Mouse (Mus musculus): ENCODE measurements around the gene Gm9837.
"Not testable (repeated sequence)": the region's sequence is repeated elsewhere in the genome, so short reads cannot be mapped to it uniquely, and the experiment has no call there.

Gm9837 gene

DNA sequence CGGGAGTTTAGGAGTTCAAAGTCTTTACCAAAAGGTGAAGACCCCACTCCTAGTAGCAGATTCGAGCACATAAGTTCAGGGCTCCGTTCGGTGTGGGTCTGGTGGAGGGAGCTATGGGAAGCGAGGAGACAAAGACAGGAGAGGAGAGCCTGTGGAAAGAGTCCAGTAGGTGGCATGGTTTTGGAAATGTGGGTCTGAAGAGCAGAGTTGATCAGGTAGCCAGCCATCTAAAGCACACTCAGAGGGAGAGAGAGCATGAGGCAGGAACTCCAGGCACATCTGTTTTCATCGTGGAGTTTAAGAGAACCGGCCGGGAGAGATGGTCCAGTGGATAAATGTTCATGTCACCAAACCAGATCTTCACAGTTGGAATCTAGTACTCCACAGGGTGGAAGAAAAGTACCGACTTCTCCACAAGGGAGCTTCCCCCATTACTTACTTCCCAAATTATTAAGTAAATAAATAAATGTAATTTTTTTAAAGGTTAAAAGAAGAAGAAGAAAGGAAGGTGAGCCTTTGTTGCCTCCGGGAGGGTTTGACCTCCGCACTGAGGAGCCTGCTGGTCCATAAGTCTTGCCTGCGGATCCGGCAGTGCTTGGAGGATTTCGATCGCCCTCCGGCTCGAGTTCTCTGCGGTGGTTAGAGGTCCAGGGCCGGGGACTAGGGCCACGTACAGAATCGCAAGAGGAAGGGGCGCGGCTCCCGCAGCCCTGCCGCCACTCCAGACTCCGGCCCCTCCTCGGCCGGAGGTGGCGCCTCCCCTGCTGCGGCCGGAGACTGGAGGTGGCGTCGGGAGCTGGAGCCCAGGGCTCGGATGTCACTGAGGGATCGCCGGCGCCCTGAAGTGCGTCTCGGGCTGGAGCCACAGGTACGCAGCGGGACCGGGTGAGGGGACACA lies 13.6 kb downstream of the Gm9837 start, which contains the start of the genes Gm10447 and Shroom1:
TSS of gene Gm10447 (minus strand) at position 637 of the 898 bp plus-strand sequence.
TSS of gene Shroom1 (plus strand) at position 732 of the 898 bp plus-strand sequence.
- DNase-seq (ENCODE audit: low read depth, low spot score) = no peak

DNA sequence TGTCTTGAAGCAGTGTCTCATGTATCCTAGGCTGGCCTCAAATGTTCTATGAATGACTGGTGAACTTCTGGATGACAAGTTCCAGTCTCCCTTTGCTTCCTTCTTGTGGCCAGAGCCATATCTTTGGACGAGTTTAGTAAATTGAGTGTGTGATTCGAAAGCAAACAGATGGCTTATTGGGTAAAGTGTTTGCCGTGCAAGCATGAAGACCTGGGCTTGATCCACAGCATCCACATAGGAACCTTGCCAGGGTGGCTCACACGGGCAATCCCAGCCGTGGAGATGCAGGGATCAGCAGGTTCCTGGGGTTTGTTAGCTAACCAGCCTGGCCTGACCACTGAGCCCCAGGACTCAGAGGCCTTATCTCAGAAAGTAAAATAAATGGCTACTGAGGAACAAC lies 17.2 kb downstream of the Gm9837 start:
- DNase-seq (ENCODE audit: low read depth, low spot score) = no peak

DNA sequence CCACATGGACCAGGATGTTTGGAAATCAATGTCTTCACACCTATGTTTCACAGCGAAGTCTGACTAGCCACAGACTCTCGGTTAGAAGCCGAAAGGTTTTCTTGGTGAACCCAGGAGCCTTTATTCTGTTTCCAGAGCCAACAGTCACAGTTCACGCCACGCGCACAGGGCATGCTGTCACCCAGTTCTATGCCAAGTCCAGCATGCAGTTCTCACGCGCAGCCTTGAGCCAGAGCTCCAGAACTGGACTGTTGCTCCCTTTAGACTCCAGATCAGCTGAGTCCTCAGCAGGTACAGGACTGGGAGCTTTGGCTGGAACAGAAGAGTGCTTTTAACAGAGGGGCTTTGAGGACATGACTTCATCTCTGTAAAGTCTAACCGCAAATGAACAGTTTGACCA lies 17.9 kb downstream of the Gm9837 start:
- no peak for DNase-seq (ENCODE audit: low read depth, low spot score)

DNA sequence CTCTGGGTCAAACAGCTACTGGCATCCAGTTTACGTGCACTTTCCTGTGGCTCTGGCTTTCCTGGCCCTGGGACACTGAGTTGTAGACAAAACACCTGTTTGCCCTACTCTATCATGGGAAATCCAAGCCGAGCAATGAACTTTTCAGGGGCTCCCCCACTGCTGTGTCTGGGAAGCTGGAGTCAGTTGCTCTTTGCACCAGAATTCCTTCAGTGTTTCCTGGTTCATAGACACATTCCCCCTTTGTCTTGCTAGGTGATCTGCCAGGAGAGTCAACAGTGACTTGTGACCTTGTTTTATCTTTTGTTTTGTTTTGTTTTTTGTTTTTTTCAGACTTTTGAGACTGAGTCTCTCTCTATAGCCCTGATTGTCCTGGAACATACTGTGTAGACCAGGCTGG lies 18.9 kb downstream of the Gm9837 start:
- no peak for DNase-seq (ENCODE audit: low read depth, low spot score)

DNA sequence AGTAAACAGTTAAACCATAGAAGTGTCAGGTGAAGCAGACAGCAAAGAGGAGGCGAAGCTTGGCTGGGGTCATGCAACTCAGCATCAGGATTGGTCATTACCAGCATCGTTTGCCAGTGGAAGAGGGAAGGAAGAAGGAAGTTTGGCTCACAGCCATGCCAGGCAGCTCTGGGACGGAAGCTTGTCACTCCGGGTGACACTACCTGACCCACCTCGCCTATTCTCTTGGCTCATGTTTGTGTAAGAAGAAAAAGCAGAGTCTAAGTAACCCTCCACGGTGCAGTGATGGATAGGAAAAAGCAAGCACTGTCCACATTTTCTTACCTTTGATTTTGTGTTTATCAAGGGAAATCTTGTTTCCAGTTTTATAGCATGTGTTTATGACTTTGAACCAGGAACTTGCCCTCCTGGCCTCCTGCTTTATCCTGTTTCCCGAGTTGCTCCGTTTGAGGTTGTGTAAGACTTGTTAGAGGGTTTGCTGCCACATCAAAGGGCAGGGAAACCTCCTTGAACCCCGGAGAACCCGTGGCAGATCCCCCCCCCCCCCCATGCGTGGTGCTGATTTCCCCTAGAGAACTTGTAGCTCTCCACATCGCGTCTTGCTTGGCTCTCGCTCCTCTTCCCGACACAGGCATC lies 20.1 kb downstream of the Gm9837 start:
- no peak for DNase-seq (ENCODE audit: low read depth, low spot score)

DNA sequence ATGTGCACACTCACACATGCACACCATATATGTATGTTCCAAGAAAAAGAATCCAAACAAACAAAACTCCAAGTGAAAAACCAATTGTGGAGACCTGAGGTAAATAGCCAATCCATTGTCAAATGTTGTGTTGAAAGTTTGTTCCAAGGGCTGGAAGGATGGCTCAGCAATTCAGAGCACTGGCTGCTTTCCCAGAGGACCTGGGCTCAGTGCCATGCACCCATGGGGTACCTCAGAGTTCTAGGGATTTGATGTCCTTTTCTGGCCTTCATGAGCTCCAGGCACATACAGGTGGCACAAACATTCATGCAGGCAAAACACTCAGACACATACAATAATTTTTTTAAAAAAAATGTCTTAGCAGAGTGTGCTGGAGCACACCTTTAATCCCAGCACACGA lies 21.8 kb downstream of the Gm9837 start:
- DNase-seq (ENCODE audit: low read depth, low spot score) = no peak

DNA sequence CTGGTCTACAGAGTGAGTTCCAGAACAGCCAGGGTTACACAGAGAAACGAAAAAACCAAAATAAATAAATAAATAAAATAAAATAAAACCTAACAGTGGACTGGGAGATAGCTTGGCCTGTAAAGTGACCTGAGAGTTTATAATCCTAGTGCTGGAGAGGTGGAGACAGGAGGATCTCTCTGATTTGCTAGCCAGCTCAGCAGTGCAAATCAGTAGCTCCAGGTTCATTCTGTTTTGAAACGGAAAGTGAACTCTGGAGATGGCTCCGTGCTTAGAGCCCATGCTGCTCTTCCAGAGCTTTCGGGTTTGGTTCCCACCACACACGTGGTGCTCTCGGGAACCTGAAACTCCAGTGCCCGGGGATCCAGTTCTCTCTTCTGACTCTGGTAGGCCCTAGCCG lies 22.3 kb downstream of the Gm9837 start:
- DNase-seq (ENCODE audit: low read depth, low spot score) = no peak

DNA sequence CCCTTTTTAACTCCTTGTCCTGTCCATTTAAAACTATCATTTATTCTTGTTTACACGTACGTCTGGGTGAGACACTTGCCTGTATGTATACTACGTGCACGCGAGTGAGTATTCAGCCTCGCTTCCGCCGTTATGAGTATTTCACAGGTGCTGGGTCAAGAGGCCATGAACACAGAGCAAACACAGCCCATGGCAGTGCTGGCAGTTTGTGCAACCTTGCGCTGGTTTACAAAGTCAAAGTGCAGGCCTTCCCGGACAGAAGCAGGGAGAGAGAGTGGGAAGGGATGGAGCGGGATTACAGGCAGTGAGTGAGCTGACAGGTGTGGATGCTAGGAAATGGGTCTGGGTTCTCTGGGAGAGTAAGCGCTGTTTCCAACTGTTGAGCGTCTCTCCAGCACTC lies 24.1 kb downstream of the Gm9837 start:
- DNase-seq (ENCODE audit: low read depth, low spot score) = no peak

DNA sequence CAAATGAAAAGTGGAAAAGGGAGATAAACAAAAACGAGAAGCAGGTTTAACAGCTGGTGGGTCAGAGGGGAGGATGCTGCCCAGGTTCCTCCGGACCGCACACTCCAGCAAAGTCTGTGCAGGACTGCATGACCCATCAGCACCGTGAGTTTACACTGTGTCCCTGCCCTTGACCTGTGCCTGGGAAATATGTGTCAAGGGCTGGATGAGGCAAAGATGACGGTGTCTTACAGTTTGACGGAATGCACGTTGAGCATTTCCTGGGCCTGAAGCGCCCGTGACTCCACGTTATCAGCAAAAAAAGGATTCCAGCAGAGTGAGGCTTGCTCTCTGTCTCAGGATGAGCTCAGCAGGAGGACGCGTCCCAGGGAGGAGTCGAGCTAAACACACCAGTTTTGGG lies 24.7 kb downstream of the Gm9837 start:
- DNase-seq (ENCODE audit: low read depth, low spot score) = no peak

DNA sequence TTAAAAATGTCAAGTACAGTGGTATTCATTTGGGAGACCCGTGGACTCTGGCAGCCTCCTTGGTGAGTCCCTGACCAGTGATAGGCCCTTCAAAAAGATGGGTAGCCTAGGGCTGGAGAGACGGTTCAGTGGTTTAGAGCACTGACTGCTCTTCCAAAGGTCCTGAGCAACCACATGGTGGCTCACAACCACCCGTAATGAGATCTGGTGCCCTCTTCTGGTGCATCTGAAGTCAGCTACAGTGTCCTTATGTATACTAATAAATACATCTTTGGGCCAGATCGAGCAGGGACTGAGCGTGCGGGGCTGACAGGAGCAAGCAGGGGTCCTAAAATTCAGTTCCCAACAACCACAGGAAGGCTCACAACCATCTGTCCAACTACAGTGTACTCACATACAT lies 26.4 kb downstream of the Gm9837 start:
- DNase-seq (ENCODE audit: low read depth, low spot score) = no peak

DNA sequence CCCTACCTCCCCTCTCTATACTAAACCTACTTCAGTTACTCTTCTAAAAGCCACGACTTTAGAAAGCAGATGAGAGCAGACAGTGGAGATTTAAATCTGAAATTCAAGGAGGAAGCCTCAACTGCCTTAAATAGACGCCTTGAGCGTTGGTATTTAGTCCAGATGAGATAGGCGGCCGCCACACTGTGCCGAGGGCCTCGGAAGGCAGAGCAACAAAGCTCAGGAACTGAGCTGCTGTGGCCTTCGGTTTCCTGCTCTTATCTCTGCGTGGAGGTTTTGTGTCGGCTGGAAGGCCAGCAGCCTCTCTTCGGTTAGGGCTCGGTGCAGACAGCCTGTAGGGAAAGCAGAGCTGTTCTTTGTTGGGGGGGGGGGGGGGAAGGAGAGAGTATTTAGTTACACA lies 28.4 kb downstream of the Gm9837 start:
- DNase-seq (ENCODE audit: low read depth, low spot score) = no peak

DNA sequence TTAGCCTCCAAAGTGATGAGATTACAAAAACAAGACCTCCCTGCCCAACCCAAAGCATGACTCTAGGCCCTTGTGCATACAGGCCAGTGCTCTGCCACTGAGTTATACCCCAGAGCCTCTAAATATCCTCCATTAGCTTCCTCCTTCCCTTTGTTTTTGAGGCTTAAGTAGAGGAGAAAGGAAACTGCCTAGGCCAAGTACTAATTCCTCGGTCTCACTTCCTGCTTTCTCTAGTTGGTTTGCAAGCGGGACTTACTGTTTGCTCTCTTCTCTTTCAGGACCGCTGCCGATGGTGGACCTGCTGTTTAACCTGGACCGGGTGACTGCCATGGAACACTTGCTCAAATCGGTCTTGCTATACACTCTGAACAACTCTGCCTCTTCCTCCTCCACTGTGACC lies 33.9 kb downstream of the Gm9837 start:
- DNase-seq (ENCODE audit: low read depth, low spot score) = no peak

DNA sequence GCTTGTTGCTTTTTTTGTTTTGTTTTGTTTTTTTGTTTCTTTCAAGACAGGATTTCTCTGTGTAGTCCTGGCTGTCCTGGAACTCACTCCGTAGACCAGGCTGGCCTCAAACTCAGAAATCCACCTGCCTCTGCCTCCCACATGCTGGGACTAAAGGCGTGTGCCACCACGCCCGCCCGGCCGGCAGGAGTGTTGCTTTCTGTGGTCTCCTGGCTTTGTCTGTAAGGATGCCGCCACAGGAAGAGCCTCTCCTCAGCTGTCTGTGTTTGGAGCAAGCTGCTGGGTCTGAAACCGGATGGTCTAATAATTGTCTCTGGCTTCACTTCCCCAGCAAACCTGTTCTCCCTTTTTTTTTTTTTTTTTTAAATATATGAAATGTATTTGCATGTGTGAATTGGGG lies 34.8 kb downstream of the Gm9837 start:
- no peak for DNase-seq (ENCODE audit: low read depth, low spot score)

DNA sequence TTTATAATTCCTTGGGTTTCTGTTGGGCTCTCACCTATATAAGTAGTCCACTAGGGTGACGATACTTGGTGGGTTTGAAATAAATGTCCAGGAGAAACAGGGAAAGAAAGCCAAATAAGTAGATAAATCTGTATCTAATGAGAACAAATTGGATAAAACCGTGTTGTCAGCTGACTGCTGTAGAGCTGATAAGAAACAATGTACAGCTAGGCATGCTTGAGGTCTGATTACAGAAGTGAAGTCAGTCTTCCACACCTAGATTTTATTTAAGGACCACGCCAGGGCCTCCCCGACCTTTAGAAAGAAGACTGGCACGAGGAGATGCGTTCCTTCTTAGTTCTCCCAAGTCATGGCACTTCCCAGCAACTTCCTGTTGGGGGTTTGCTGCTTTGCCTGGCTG lies 37.2 kb downstream of the Gm9837 start:
- DNase-seq (ENCODE audit: low read depth, low spot score) = no peak

DNA sequence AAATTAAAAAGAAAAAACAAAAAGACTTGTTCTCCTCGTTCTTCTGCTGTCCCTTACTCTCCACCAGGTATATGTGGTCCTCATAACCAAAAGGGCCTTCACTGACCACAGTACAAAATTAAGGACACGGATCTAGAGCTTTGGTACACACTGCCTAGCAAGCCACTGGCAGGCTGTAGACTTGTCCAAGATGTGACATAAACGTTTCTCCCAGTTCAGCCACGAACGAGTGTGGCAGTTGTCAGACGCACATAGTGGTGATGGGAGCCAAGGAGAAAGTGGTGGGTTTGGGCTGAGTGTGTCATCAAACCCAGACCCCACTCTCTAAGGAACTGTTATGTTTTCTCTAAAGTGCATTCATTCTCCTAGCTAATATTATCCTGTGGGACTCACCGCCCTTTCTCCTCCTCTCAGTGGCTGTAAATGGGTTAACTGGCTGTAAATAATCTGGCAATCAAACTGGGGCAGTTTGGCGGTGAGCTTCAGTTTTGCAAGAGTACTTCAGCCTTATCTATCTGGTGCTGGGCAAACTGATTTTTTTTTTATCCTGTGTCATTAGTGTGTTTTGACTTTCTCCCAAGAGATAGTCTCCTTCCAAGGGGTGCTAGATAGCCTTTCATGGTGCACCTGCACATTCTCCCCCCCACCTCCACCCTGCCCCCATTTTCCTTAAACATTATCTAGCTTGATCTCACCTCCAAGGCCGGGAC lies 38.8 kb downstream of the Gm9837 start:
- DNase-seq (ENCODE audit: low read depth, low spot score) = peak; percentile 26

DNA sequence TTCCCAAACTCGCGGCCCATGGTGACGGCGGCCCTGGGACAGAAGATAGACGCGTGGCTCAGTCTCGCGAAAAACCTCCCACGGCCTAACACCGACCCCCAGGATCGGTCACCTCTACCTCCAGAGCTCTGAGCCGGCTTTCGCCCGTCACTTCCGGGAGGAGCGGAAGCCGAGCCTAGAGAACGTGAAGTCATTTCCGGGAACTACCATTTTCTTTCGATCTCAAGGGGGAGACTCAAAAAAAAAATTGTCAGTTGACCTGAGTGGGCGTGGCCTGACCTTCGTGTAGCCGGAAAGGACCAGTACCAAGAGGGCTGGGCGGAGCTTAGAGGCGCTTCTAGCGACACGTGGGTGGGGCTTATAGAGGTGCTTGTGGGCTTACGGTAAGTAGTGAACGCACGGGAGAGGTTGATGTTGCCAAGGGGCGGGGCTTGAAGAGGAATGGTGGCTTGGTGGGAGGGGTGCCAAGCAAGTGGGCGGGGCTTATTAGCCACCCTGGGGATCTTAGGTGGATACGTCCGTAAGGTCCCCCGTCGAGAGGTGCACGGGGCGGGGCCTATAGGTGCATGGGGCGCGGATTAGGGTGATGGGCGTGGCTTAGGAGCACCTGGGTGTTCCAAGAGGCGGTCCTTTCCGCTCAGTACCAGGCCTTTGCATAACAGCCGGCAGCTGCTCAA lies 39.5 kb downstream of the Gm9837 start, which contains the start of the genes Uqcrq and Gdf9:
TSS of gene Uqcrq (minus strand) at position 162 of the 677 bp plus-strand sequence.
TSS of gene Gdf9 (plus strand) at position 354 of the 677 bp plus-strand sequence.
- DNase-seq (ENCODE audit: low read depth, low spot score) = peak; percentile 100

DNA sequence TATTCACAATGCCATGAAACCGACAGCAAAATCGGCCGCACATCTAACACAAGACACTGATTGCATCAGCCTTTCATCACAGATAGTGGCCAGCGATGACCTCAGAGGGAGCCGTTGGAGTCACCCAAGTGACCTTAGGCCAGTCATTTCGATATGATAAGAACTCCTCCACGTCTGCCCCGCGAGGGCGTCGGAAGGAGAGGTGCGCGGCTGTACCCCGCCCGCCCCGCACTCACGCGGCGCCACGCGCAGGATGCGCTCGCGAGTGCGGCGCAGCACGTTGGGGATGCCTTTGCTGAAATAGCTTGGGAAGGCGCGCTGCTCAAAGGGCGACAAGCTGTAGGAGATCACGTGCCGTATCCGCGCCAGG lies 40.0 kb downstream of the Gm9837 start:
- DNase-seq (ENCODE audit: low read depth, low spot score) = peak; percentile 59

DNA sequence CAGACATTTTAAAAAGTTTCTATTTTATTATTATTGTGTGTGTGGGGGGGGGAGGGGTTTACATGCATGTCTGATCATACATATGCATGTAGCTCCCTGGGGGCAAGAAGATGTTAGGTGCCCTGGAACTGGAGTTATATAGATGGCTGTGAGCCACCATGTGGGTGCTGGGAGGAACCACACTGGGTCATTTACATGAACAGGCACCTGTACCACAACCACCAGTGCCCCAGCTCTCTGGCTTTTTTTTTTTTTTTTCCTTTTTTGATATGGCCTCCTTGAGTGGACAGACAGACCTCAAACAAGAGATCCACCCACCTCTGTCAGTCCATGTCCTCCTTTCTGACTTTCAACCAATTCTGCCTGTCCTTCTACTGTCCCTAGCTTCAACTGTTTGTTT lies 41.1 kb downstream of the Gm9837 start:
- no peak for DNase-seq (ENCODE audit: low read depth, low spot score)

DNA sequence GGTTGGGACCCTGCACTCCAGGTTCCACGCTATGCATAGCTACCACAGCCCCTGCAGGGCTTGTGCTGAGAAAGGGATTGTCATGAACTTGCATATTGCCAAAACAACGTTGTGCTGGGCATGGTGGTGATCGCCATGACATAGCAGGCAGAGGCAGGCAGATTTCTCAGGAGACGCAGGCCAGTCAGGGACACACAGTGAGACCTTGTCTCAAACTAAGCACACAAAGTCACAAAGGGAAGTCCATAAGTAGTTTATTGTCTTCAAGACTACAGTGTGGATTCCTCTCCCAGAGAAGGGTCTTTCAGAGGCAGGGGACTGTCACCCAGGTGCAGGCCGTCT lies 41.6 kb downstream of the Gm9837 start:
- no peak for DNase-seq (ENCODE audit: low read depth, low spot score)

DNA sequence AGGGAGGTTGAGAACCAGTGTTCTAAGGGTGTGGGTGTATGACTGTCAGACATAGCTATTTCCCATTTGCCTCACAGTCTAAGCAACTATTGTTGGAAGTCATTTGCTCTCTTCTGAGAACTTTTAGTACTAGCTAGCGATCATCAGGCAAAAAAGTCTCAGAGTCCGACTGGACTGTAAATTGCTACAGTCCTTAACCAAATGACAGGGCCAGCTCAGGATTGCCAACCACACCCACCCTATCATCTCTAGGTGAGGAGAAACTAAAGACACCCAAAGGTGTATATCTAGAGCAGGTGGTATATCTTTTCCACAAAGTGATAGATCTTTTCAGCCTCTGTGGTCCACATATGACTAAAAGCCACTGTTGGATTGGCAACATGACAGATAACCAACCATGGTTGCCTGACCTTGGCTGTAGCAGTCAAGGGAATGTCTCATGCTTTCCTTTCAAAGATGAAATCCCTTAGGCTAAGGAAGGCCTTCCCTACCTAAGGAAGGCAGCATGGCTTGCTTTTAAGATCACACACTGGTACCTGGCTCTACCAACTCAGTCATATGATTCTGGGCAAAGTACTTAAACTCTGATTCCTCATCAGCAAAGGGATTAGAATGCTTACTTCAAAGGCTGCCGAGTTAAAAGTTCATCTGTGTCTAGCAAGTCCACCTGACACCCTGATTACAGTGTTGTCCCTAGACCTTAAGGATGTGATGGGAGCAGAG lies 42.1 kb downstream of the Gm9837 start:
- DNase-seq (ENCODE audit: low read depth, low spot score) = no peak

DNA sequence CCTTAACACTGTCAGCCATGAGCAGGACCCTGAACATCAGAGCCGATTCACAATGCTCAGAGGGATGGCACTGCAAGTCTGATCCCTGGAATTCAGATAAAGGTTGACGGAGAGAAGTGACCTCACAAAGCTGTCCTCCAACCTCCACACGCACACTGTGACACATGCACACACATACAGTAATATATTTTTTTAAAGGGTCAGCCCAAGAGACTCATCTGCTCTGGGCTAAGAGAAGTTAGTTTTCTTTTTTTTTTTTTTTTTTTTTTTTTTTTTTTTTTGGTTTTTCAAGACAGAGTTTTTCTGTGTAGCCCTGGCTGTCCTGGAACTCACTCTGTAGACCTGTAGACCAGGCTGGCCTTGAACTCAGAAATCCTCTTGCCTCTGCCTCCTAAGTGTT lies 43.4 kb downstream of the Gm9837 start:
- DNase-seq (ENCODE audit: low read depth, low spot score) = not testable (repeated sequence)
